Mouse (Mus musculus): ENCODE results near the gene Gabbr2.

- TF ChIP-seq USF1 (IDR thresholded peaks at IDR 0.05; ENCODE audit: low read depth, low read length) (no peak), PAX5 (IDR thresholded peaks at IDR 0.05; ENCODE audit: low read length) (no peak), ZMIZ1 (IDR thresholded peaks at IDR 0.05; ENCODE audit: low read depth, low read length) (no peak), POLR2A (IDR thresholded peaks at IDR 0.05; ENCODE audit: low read depth, low read length) (no peak), ZKSCAN1 (IDR thresholded peaks at IDR 0.05; ENCODE audit: borderline replicate concordance, low read depth, low read length) (no peak), E2F4 (IDR thresholded peaks at IDR 0.05; ENCODE audit: insufficient replicate concordance, low read depth, low read length) (no peak), EP300 (IDR thresholded peaks at IDR 0.05; ENCODE audit: low read length) (no peak), USF2 (conservative IDR thresholded peaks at IDR 0.05; ENCODE audit: low read depth, low read length) (no peak), CTCF (conservative IDR thresholded peaks at IDR 0.05 in 1 of 2, IDR thresholded peaks at IDR 0.05 in 1 of 2; ENCODE audit: low read depth in 2 of 2, low read length in 2 of 2) (no peak)
Measured at GRCm38 (mm10) chr4:46718624-46719023, 273.0 kb downstream of the Gabbr2 start.
